Mouse (Mus musculus): ENCODE data around the gene Klk1b3.
"Not testable (repeated sequence)": the region's sequence is repeated elsewhere in the genome, so short reads cannot be mapped to it uniquely, and the experiment has no call there.

The Klk1b3 gene

GRCm38 (mm10) chr7:44197891-44198290, at the start of gene Klk1b3:
TSS of gene Klk1b3 (plus strand) at chr7:44198191.
- DNase-seq (ENCODE audit: extremely low read depth, low read depth, low spot score): no peak

- DNase-seq (ENCODE audit: extremely low read depth, low read depth, low spot score): no peak
Observed at GRCm38 (mm10) chr7:44179299-44180045, 18.5 kb upstream of the Klk1b3 start.

GRCm38 (mm10) chr7:44186516-44186915, 11.5 kb upstream of the Klk1b3 start:
- not testable (repeated sequence) for DNase-seq (ENCODE audit: extremely low read depth, low read depth, low spot score)

GRCm38 (mm10) chr7:44187936-44188335, 10.1 kb upstream of the Klk1b3 start, which contains the start of gene Klk1b24:
TSS of gene Klk1b24 (plus strand) at chr7:44188236.
- not testable (repeated sequence) for DNase-seq (ENCODE audit: extremely low read depth, low read depth, low spot score)

- DNase-seq (ENCODE audit: extremely low read depth, low read depth, low spot score): not testable (repeated sequence)
Observed at GRCm38 (mm10) chr7:44193466-44193865, 4.5 kb upstream of the Klk1b3 start.

- DNase-seq (ENCODE audit: extremely low read depth, low read depth, low spot score): not testable (repeated sequence)
Observed at GRCm38 (mm10) chr7:44207135-44207534, 9.1 kb downstream of the Klk1b3 start, which contains the start of gene Klk1b4. TSS of gene Klk1b4 (plus strand) at chr7:44207435.

- no peak for DNase-seq (ENCODE audit: extremely low read depth, low read depth, low spot score)
Observed at GRCm38 (mm10) chr7:44208307-44208706, 10.3 kb downstream of the Klk1b3 start.

- DNase-seq (ENCODE audit: extremely low read depth, low read depth, low spot score): no peak
Observed at GRCm38 (mm10) chr7:44215645-44216044, 17.7 kb downstream of the Klk1b3 start, which contains the start of gene Klk1b5. TSS of gene Klk1b5 (plus strand) at chr7:44215945.

- not testable (repeated sequence) for DNase-seq (ENCODE audit: extremely low read depth, low read depth, low spot score)
Observed at GRCm38 (mm10) chr7:44221601-44222000, 23.6 kb downstream of the Klk1b3 start.

- DNase-seq (ENCODE audit: extremely low read depth, low read depth, low spot score): not testable (repeated sequence)
Observed at GRCm38 (mm10) chr7:44222335-44222734, 24.3 kb downstream of the Klk1b3 start.

- no peak for DNase-seq (ENCODE audit: extremely low read depth, low read depth, low spot score)
Observed at GRCm38 (mm10) chr7:44225076-44225475, 27.1 kb downstream of the Klk1b3 start, which contains the start of gene Klk1. TSS of gene Klk1 (plus strand) at chr7:44225360.

- DNase-seq (ENCODE audit: extremely low read depth, low read depth, low spot score): no peak
Observed at GRCm38 (mm10) chr7:44235909-44236308, 37.9 kb downstream of the Klk1b3 start, which contains the start of gene Gm36864. TSS of gene Gm36864 (plus strand) at chr7:44236177.

- no peak for DNase-seq (ENCODE audit: extremely low read depth, low read depth, low spot score)
Observed at GRCm38 (mm10) chr7:44239913-44240312, 41.9 kb downstream of the Klk1b3 start.

GRCm38 (mm10) chr7:44240712-44241111, 42.7 kb downstream of the Klk1b3 start:
- DNase-seq (ENCODE audit: extremely low read depth, low read depth, low spot score): no peak

GRCm38 (mm10) chr7:44241163-44241562, 43.2 kb downstream of the Klk1b3 start:
- DNase-seq (ENCODE audit: extremely low read depth, low read depth, low spot score): no peak

GRCm38 (mm10) chr7:44244080-44244479, 46.1 kb downstream of the Klk1b3 start:
- DNase-seq (ENCODE audit: extremely low read depth, low read depth, low spot score): no peak

GRCm38 (mm10) chr7:44246055-44246983, 48.3 kb downstream of the Klk1b3 start, which contains the start of the genes 1700028J19Rik and 2410002F23Rik:
TSS of gene 1700028J19Rik (minus strand) at chr7:44246695.
TSS of gene 2410002F23Rik (plus strand) at chr7:44246722.
- DNase-seq (ENCODE audit: extremely low read depth, low read depth, low spot score): peak; percentile 25

- DNase-seq (ENCODE audit: extremely low read depth, low read depth, low spot score): no peak
Observed at GRCm38 (mm10) chr7:44246984-44247470, 49.0 kb downstream of the Klk1b3 start.

- DNase-seq (ENCODE audit: extremely low read depth, low read depth, low spot score): no peak
Observed at GRCm38 (mm10) chr7:44247971-44248370, 50.0 kb downstream of the Klk1b3 start.

GRCm38 (mm10) chr7:44249248-44249647, 51.3 kb downstream of the Klk1b3 start:
- DNase-seq (ENCODE audit: extremely low read depth, low read depth, low spot score): no peak

GRCm38 (mm10) chr7:44250732-44251275, 52.8 kb downstream of the Klk1b3 start:
- not testable (repeated sequence) for DNase-seq (ENCODE audit: extremely low read depth, low read depth, low spot score)

Data from fat pad, adult 2 months (tissue).